In the genomic region with DNA sequence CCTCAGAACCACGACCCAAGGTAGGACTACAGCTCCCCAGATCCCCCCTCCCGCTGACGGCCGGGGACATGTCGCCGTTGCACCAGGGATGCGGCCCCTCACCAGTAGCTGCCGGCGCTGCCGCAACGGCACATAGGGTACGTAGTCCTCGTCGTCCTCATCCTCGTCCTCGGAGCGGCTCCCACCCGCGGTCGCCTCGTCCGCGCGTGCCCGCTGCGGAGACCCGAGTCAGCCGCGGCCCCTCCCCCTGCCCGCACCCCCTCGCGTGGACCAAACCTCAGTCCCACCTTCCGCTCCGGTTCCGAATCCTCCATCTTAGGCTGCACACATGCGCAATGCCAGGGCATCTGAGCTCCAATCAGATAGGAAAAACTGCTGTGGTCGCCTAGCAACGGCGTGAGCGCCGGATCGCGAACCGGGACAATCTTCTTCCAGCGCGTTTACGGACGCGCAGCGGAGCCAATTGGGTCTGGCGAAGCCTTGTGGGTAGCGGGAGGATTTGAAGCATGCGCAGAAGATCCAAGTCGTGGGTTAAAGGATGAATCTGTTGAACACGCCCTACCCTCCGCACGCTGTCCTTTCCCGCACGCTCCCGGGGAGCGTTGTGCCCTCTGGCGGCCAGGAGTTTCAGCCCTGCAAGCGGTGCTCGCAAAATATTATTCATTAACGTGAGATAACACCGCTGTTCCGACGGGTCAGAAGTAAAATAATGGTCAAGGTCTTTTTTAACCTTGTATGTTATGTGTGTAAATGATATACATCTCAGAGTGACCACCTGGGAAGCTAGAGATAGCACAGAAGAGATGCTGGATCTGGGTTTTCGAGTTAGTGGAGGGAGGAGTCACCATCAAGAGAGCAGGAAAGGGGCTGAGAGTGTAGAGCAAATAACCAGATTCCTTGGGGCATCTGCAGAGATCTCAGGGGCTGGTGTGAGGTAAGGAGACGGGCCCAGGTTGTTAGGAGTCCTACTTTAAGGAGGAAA, we compare ENCODE assay signal across 8 mouse cellular contexts. TPM values are rescaled to one million over a fixed set of nuclear protein-coding genes. Genes with fewer than 3 reads are reported as not detected.
DNase-seq lines count a peak whose midpoint lies in the region; ATAC-seq lines count a peak whose summit lies in the region.

A gene (minus strand): TSS at position 465 of the 982 bp plus-strand sequence.

- H3K9ac ChIP-seq in heart, embryonic 13.5 days: peak within 1 kb of the TSS; percentile 89
- H3K9ac ChIP-seq in liver, embryonic 12.5 days: peak within 1 kb of the TSS; percentile 84
- H3K9ac ChIP-seq in stomach, embryonic 15.5 days: peak within 1 kb of the TSS; percentile 80

- no peak within 1 kb of the TSS for H3K27ac ChIP-seq in brown adipose tissue, adult 24 weeks (replicated peaks; ENCODE audit: low read depth, low read length)
- peak within 1 kb of the TSS; percentile 26 for H3K27ac ChIP-seq in heart, embryonic 13.5 days (replicated peaks)
- H3K27ac ChIP-seq in liver, embryonic 12.5 days: peak within 1 kb of the TSS; percentile 62
- peak within 1 kb of the TSS; percentile 50; the same call in 1 of the 2 replicates for H3K27ac ChIP-seq in stomach, embryonic 15.5 days

- H3K9me3 ChIP-seq in heart, embryonic 13.5 days: no peaks in the 10 kb centered on the region
- no peaks in the 10 kb centered on the region for H3K9me3 ChIP-seq in liver, embryonic 12.5 days (replicated peaks)
- no peaks in the 10 kb centered on the region for H3K9me3 ChIP-seq in stomach, embryonic 15.5 days

- H3K4me3 ChIP-seq in brown adipose tissue, adult 24 weeks (ENCODE audit: insufficient read depth, low read depth, low read length): peak within 1 kb of the TSS; percentile 65
- H3K4me3 ChIP-seq in heart, embryonic 13.5 days: peak within 1 kb of the TSS; percentile 98
- H3K4me3 ChIP-seq in liver, embryonic 12.5 days: peak within 1 kb of the TSS; percentile 86
- H3K4me3 ChIP-seq in stomach, embryonic 15.5 days (replicated peaks): peak within 1 kb of the TSS; percentile 89

- 1% methylated on average over 70 of the region's 70 CpGs for WGBS in heart, embryonic 13.5 days
- WGBS in liver, embryonic 12.5 days (ENCODE audit: insufficient replicate concordance): 1% methylated on average over 70 of the region's 70 CpGs
- under 1% methylated on average over 70 of the region's 70 CpGs for WGBS in stomach, embryonic 15.5 days

- H3K27me3 ChIP-seq in heart, embryonic 13.5 days (replicated peaks): no peaks in the 10 kb centered on the region
- no peaks in the 10 kb centered on the region for H3K27me3 ChIP-seq in liver, embryonic 12.5 days (replicated peaks)
- no peaks in the 10 kb centered on the region for H3K27me3 ChIP-seq in stomach, embryonic 15.5 days (replicated peaks)

- peak; percentile 100 for DNase-seq in CD4-positive, CD25-positive, alpha-beta regulatory T cell, adult 2 months (ENCODE audit: low read depth, low spot score)
- DNase-seq in fat pad, adult 2 months (ENCODE audit: extremely low read depth, low read depth, low spot score): peak; percentile 85
- peak; percentile 99 for DNase-seq in kidney, postnatal 10 days
- DNase-seq in natural killer cell, adult 2 months (ENCODE audit: low spot score in 2 of 2): peak; percentile 98 to 99

- 0 out of 2 replicates have a peak, but pooled peaks cover 3% of the 10 kb centered on the region for H3K4me1 ChIP-seq in brown adipose tissue, adult 24 weeks (ENCODE audit: control insufficient read depth, insufficient read depth, insufficient read length, low read length)
- H3K4me1 ChIP-seq in heart, embryonic 13.5 days: peaks cover 16% of the 10 kb centered on the region
- H3K4me1 ChIP-seq in liver, embryonic 12.5 days: peaks cover 35% of the 10 kb centered on the region
- peaks cover 10% of the 10 kb centered on the region for H3K4me1 ChIP-seq in stomach, embryonic 15.5 days

- H3K4me2 ChIP-seq in heart, embryonic 13.5 days: peak within 1 kb of the TSS; percentile 97
- H3K4me2 ChIP-seq in liver, embryonic 12.5 days: peak within 1 kb of the TSS; percentile 95
- H3K4me2 ChIP-seq in stomach, embryonic 15.5 days: peak within 1 kb of the TSS; percentile 95

- peaks cover 79% of the 10 kb centered on the region for H3K36me3 ChIP-seq in heart, embryonic 13.5 days
- peaks cover 66% of the 10 kb centered on the region for H3K36me3 ChIP-seq in liver, embryonic 12.5 days
- peaks cover 62% of the 10 kb centered on the region for H3K36me3 ChIP-seq in stomach, embryonic 15.5 days

- peak; percentile 93 for ATAC-seq in heart, embryonic 13.5 days (ENCODE audit: extremely low read depth, insufficient number of reproducible peaks, low FRiP score, low TSS enrichment)
- ATAC-seq in liver, embryonic 12.5 days: peak; percentile 97
- ATAC-seq in stomach, embryonic 15.5 days (ENCODE audit: insufficient read depth, low FRiP score, low read depth): peak; percentile 98

RNA-seq across cellular contexts. Expression of the gene that starts here (rescaled TPM):
- 16.0 and 17.6 TPM in 2 replicates for polyA plus RNA-seq in brown adipose tissue, adult 24 weeks (2012; ENCODE audit: insufficient read depth, insufficient read length, missing spikeins)
- polyA plus RNA-seq in heart, embryonic 13.5 days (2015; fragmentation: Nextera tagmentation; extraction: Ambion mirVana): 29.6 and 30.6 TPM in 2 replicates
- polyA plus RNA-seq in liver, embryonic 12.5 days (2016; fragmentation: Nextera tagmentation; extraction: Ambion mirVana): 40.2 and 42.0 TPM in 2 replicates
- 52.7 and 54.5 TPM in 2 replicates for polyA plus RNA-seq in stomach, embryonic 15.5 days (2015; fragmentation: Nextera tagmentation; extraction: Ambion mirVana)
